ENCODE assay signal across 22 mouse cellular contexts in the genomic region with DNA sequence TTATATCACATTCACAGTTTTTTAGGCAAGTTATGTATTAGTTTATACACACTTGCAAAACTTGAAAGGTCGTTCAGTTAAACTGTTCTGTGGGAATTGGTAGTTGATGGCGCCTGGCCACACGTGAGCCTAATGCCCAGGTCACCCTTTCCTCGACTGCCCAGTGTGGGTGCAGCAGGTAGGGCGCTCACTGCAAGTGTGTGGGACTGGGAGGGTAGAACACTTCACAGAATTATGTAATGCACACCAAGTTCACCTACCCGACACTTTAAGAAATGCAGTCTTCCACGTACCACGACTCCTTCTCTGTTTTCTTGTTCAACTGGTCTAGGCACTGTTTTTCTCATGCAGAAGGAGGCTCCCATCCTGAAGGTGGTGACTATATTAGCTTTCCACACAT. TPM values are rescaled to one million over a fixed set of nuclear protein-coding genes. Genes with fewer than 3 reads are reported as not detected.
DNase-seq lines count a peak whose midpoint lies in the region; ATAC-seq and TF ChIP-seq lines count a peak whose summit lies in the region.
"Had no signal": no experiment of that assay in that cellular context is flagged by ENCODE, and none has a peak within 500 bp of the region (broad histone marks: within the 10 kb centered on the region; RNA-seq: fewer than 3 reads in every experiment).

No protein-coding gene starts in this region.

- no peak overlapping the region for H3K4me2 ChIP-seq in intestine, embryonic 14.5 days (ENCODE audit: low read length)
- no peak overlapping the region for H3K4me2 ChIP-seq in intestine, embryonic 15.5 days (replicated peaks)
- H3K4me2 ChIP-seq in liver, embryonic 12.5 days = no peak overlapping the region
- no peak overlapping the region for H3K4me2 ChIP-seq in liver, postnatal 0 days (ENCODE audit: low read depth, low read length)

- WGBS in intestine, embryonic 14.5 days = 92% methylated on average over 8 of the region's 8 CpGs
- 86% methylated on average over 8 of the region's 8 CpGs for WGBS in intestine, embryonic 15.5 days
- 90% methylated on average over 8 of the region's 8 CpGs for WGBS in liver, embryonic 12.5 days (ENCODE audit: insufficient replicate concordance)
- WGBS in liver, postnatal 0 days (ENCODE audit: insufficient replicate concordance) = 91% methylated on average over 8 of the region's 8 CpGs

- no peak overlapping the region for H3K27ac ChIP-seq in intestine, embryonic 14.5 days (ENCODE audit: low read depth)
- H3K27ac ChIP-seq in intestine, embryonic 15.5 days = no peak overlapping the region
- H3K27ac ChIP-seq in liver, embryonic 12.5 days = peak overlapping the region; percentile 45; the same call in 1 of the 2 replicates
- no peak overlapping the region for H3K27ac ChIP-seq in liver, postnatal 0 days (ENCODE audit: low read depth)

- intact Hi-C loops in heart, postnatal 25 days (cut with DNase I) = no loop called here

- H3K9ac ChIP-seq in intestine, embryonic 14.5 days (ENCODE audit: low read length) = no peak overlapping the region
- no peak overlapping the region for H3K9ac ChIP-seq in intestine, embryonic 15.5 days
- H3K9ac ChIP-seq in liver, embryonic 12.5 days = no peak overlapping the region
- no peak overlapping the region for H3K9ac ChIP-seq in liver, postnatal 0 days (replicated peaks)

- no peaks in the 10 kb centered on the region for H3K4me1 ChIP-seq in intestine, embryonic 14.5 days (replicated peaks; ENCODE audit: control insufficient read depth, insufficient read depth, low read length)
- 0 out of 2 replicates have a peak, but pooled peaks cover under 1% of the 10 kb centered on the region for H3K4me1 ChIP-seq in intestine, embryonic 15.5 days (replicated peaks)
- H3K4me1 ChIP-seq in liver, embryonic 12.5 days = peaks cover 82% of the 10 kb centered on the region
- H3K4me1 ChIP-seq in liver, postnatal 0 days (ENCODE audit: insufficient read depth) = peaks cover 8% of the 10 kb centered on the region
- peaks cover 95% of the 10 kb centered on the region for H3K4me1 ChIP-seq in megakaryocyte, embryonic 14.5 days

- TF ChIP-seq CTCF in liver, postnatal 0 days (IDR thresholded peaks at IDR 0.05; ENCODE audit: low read depth) = no peak

- DNase-seq in heart, adult 11 months = peak; percentile 60
- no peak for DNase-seq in heart, postnatal 25 days (ENCODE audit: low spot score)
- DNase-seq in intestine, embryonic 14.5 days (ENCODE audit: low spot score) = peak; percentile 16
- no peak for DNase-seq in liver, postnatal 0 days
- DNase-seq: adrenal gland, adult 2 months; adrenal gland, adult 8-10 months; adrenal gland, postnatal 10 days; adrenal gland, postnatal 14 days; adrenal gland, postnatal 25 days; adrenal gland, postnatal 36 days; B cell, adult 2 months; cerebellum, adult 11 months; cerebellum, adult 11-12 months had no signal

- no peaks in the 10 kb centered on the region for H3K27me3 ChIP-seq in intestine, embryonic 14.5 days (replicated peaks; ENCODE audit: control insufficient read depth, insufficient read depth, low read length)
- no peaks in the 10 kb centered on the region for H3K27me3 ChIP-seq in intestine, embryonic 15.5 days (replicated peaks)
- H3K27me3 ChIP-seq in liver, embryonic 12.5 days (replicated peaks) = no peaks in the 10 kb centered on the region
- H3K27me3 ChIP-seq in liver, postnatal 0 days (ENCODE audit: insufficient read depth, low read length) = no peaks in the 10 kb centered on the region
- H3K27me3 ChIP-seq in megakaryocyte, embryonic 14.5 days (replicated peaks) = no peaks in the 10 kb centered on the region
- H3K27me3 ChIP-seq: CH12.LX, Patski had no signal

- no peaks in the 10 kb centered on the region for H3K9me3 ChIP-seq in intestine, embryonic 14.5 days (ENCODE audit: control insufficient read depth, low read length)
- no peaks in the 10 kb centered on the region for H3K9me3 ChIP-seq in intestine, embryonic 15.5 days
- no peaks in the 10 kb centered on the region for H3K9me3 ChIP-seq in liver, embryonic 12.5 days (replicated peaks)
- no peaks in the 10 kb centered on the region for H3K9me3 ChIP-seq in liver, postnatal 0 days (ENCODE audit: low read length)
- no peaks in the 10 kb centered on the region for H3K9me3 ChIP-seq in megakaryocyte, embryonic 14.5 days
- H3K9me3 ChIP-seq: G1E had no signal

- ATAC-seq in intestine, embryonic 14.5 days (replicated peaks; ENCODE audit: low FRiP score, low TSS enrichment, low read depth) = no peak
- ATAC-seq in intestine, embryonic 15.5 days = no peak
- no peak for ATAC-seq in liver, embryonic 12.5 days
- ATAC-seq in liver, postnatal 0 days = no peak
- no peak for ATAC-seq in megakaryocyte, adult 5-6 weeks (ENCODE audit: poor library complexity, severe bottlenecking)
- ATAC-seq: activated CD4-positive, CD25-positive, alpha-beta regulatory T cell, adult 4 months; CD4-positive, CD25-positive, alpha-beta regulatory T cell, adult 4 months; Patski had no signal

- peaks cover 16% of the 10 kb centered on the region; the same call in 1 of the 2 replicates for H3K36me3 ChIP-seq in intestine, embryonic 14.5 days (ENCODE audit: control insufficient read depth, insufficient read depth, low read length)
- no peaks in the 10 kb centered on the region for H3K36me3 ChIP-seq in intestine, embryonic 15.5 days
- peaks cover 84% of the 10 kb centered on the region for H3K36me3 ChIP-seq in liver, embryonic 12.5 days
- peaks cover 49% of the 10 kb centered on the region for H3K36me3 ChIP-seq in liver, postnatal 0 days (replicated peaks; ENCODE audit: insufficient read depth, low read length)
- peaks cover 99% of the 10 kb centered on the region for H3K36me3 ChIP-seq in megakaryocyte, embryonic 14.5 days (replicated peaks; ENCODE audit: low read length)

- H3K4me3 ChIP-seq in intestine, embryonic 14.5 days (ENCODE audit: low read depth, low read length) = no peak overlapping the region
- H3K4me3 ChIP-seq in intestine, embryonic 15.5 days (replicated peaks) = no peak overlapping the region
- no peak overlapping the region for H3K4me3 ChIP-seq in liver, embryonic 12.5 days
- H3K4me3 ChIP-seq in liver, postnatal 0 days (ENCODE audit: low read depth, low read length) = no peak overlapping the region
- H3K4me3 ChIP-seq in megakaryocyte, embryonic 14.5 days (replicated peaks) = peak overlapping the region; percentile 44

- no peak for TF ChIP-seq EP300 in liver, postnatal 0 days (IDR thresholded peaks at IDR 0.05; ENCODE audit: low read depth)

RNA-seq across cellular contexts. Expression of a gene that starts 30.5 kb away (rescaled TPM):
- total RNA-seq in heart, postnatal 25 days (2021) = 10 to 100 TPM in 1 of 2 experiments, 1 to 10 TPM in 1; 8.4 to 10.4 TPM
- 14.7 and 15.7 TPM in 2 replicates for polyA plus RNA-seq in intestine, embryonic 14.5 days (2014; fragmentation: Nextera tagmentation; extraction: Ambion mirVana)
- 19.2 and 20.3 TPM in 2 replicates for polyA plus RNA-seq in intestine, embryonic 15.5 days (2015; fragmentation: Nextera tagmentation; extraction: Ambion mirVana)
- 57.2 and 59.8 TPM in 2 replicates for polyA plus RNA-seq in liver, embryonic 12.5 days (2016; fragmentation: Nextera tagmentation; extraction: Ambion mirVana)
- polyA plus RNA-seq in liver, postnatal 0 days (2015; fragmentation: Nextera tagmentation; extraction: Ambion mirVana) = 13.6 and 15.2 TPM in 2 replicates
- polyA plus RNA-seq in megakaryocyte, embryonic 14.5 days (2012; ENCODE audit: insufficient read depth, low replicate concordance) = 11.6 and 15.5 TPM in 2 replicates
- 67.8 and 74.8 TPM in 2 replicates for total RNA-seq in megakaryocyte, adult 5-6 weeks (2015)
- 33.7 and 43.9 TPM in 2 replicates for total RNA-seq in megakaryocyte, adult 5-6 weeks (2017)

Comparison
In these comparisons a context has a peak if more than half of its experiments do, and no peak if none do; other contexts are left out.
1. DNase-seq: peak in heart, adult 11 months (single experiment) and intestine, embryonic 14.5 days (single experiment); none in heart, postnatal 25 days (single experiment) and liver, postnatal 0 days (single experiment).